Mouse (Mus musculus): ENCODE results near the gene Arhgap4. TPM values are rescaled to one million over a fixed set of nuclear protein-coding genes. Genes with fewer than 3 reads are reported as not detected.
A peak's percentile ranks its signal among the peaks of the same experiment; 100 is the strongest.

The Arhgap4 gene
- polyA plus RNA-seq (2015; fragmentation: Nextera tagmentation; extraction: Ambion mirVana), result 3.0 and 3.9 TPM in 2 replicates

DNA sequence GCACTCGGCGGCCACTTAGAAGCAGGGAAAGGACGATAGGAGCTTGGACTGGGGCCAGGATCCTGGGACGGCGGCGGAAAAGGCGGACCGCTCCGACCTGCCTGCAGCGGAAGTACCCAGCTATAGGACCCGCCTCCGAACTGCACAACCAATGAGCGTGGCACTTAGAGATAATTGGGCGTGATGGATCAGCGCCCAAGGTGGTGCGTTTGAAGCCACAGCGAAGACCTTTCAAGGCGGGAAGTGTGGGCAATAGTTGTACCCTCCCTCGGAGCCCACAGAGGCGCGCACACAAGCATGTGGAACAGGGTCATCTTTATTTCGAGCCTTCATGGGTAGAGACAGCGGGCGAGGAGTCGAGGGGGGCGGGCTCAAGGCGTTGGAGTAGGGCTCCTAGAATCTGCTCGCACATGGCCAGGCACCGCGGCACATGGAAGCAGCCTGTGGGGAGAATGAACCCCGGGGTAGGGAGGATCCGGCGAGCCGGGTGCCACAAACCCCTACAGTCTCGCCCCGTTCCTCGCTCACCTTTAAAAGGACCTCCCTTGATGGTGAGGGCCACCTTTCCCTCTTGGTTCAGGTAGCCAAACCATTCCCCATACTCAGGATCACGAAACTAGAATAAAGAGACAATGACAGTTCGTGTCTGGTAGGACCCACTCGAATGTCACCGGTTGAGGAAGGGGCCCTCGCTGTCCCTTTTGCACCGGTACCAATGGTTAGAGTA, at the start of gene Arhgap4, which contains the start of gene Naa10:
Arhgap4 (minus strand) TSS at position 48 of the 727 bp plus-strand sequence.
Naa10 (minus strand) TSS at position 122 of the 727 bp plus-strand sequence.
- Histone ChIP-seq H3K4me1 (0 out of 2 replicates have a peak, but pooled peaks cover 4% of the 10 kb centered on the region), H3K9me3 (no peaks in the 10 kb centered on the region), H3K27ac (peak within 1 kb of the TSS; percentile 55; the same call in 1 of the 2 replicates), H3K36me3 (peaks cover 19% of the 10 kb centered on the region), H3K4me3 (peak within 1 kb of the TSS; percentile 57), H3K27me3 (no peaks in the 10 kb centered on the region), H3K9ac (peak within 1 kb of the TSS; percentile 70), H3K4me2 (replicated peaks) (peak within 1 kb of the TSS; percentile 72)
- 12% methylated on average over 42 of the region's 43 CpGs for WGBS
- peak; percentile 96 for ATAC-seq (ENCODE audit: low FRiP score, low read depth)

GRCm38 (mm10) chrX:73970781-73971180, 49.1 kb upstream of the Arhgap4 start:
- no peaks in the 10 kb centered on the region for H3K4me1 ChIP-seq
- H3K4me2 ChIP-seq (replicated peaks), result no peak overlapping the region
- no peaks in the 10 kb centered on the region for H3K36me3 ChIP-seq
- no peak for ATAC-seq (ENCODE audit: low FRiP score, low read depth)
- H3K4me3 ChIP-seq, result no peak overlapping the region
- no peak overlapping the region for H3K9ac ChIP-seq
- H3K27me3 ChIP-seq, result peaks cover 10% of the 10 kb centered on the region; the same call in 1 of the 2 replicates
- no peaks in the 10 kb centered on the region for H3K9me3 ChIP-seq
- no peak overlapping the region for H3K27ac ChIP-seq

- ATAC-seq (ENCODE audit: low FRiP score, low read depth), result no peak
- WGBS, result 88% methylated on average over 2 of the region's 2 CpGs
- Histone ChIP-seq H3K27ac (no peak overlapping the region), H3K4me2 (replicated peaks) (no peak overlapping the region), H3K36me3 (no peaks in the 10 kb centered on the region), H3K27me3 (peaks cover 10% of the 10 kb centered on the region; the same call in 1 of the 2 replicates), H3K9ac (no peak overlapping the region), H3K4me1 (no peaks in the 10 kb centered on the region), H3K4me3 (no peak overlapping the region), H3K9me3 (no peaks in the 10 kb centered on the region)
Measured at GRCm38 (mm10) chrX:73969729-73970128, 48.1 kb upstream of the Arhgap4 start.

DNA sequence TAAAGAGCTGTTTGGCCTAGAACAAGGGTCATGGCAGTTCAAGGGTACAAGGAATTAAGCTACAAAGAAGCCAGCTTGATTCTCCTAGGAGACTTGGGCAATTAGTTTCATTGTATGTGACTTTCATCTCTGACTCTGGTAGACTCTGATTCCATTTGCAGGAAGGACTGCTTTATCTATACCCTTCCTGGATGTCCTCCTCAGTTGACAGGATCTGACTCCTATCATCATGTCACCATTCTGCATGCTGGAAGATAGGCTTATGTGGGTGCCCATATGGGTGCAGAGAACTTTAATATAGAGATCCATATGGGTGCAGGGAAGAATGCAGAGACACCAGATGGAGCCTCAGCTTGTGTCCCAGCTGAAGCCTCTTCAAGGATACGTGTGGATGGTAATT, 47.5 kb upstream of the Arhgap4 start:
- Histone ChIP-seq H3K9ac (no peak overlapping the region), H3K4me2 (replicated peaks) (no peak overlapping the region), H3K27ac (no peak overlapping the region), H3K4me3 (no peak overlapping the region), H3K36me3 (no peaks in the 10 kb centered on the region), H3K9me3 (no peaks in the 10 kb centered on the region), H3K4me1 (peaks cover 4% of the 10 kb centered on the region), H3K27me3 (peaks cover 10% of the 10 kb centered on the region; the same call in 1 of the 2 replicates)
- no peak for ATAC-seq (ENCODE audit: low FRiP score, low read depth)
- WGBS, result 71% methylated on average over 1 of the region's 1 CpGs

GRCm38 (mm10) chrX:73967177-73968075, 45.8 kb upstream of the Arhgap4 start:
- Histone ChIP-seq H3K27me3 (peaks cover 13% of the 10 kb centered on the region; the same call in 1 of the 2 replicates), H3K4me1 (peaks cover 19% of the 10 kb centered on the region), H3K9me3 (no peaks in the 10 kb centered on the region), H3K36me3 (no peaks in the 10 kb centered on the region), H3K4me2 (replicated peaks) (peak overlapping the region; percentile 77), H3K4me3 (peak overlapping the region; percentile 73), H3K9ac (peak overlapping the region; percentile 74), H3K27ac (peak overlapping the region; percentile 99)
- ATAC-seq (ENCODE audit: low FRiP score, low read depth), result peak; percentile 90
- 12% methylated on average over 59 of the region's 60 CpGs for WGBS

DNA sequence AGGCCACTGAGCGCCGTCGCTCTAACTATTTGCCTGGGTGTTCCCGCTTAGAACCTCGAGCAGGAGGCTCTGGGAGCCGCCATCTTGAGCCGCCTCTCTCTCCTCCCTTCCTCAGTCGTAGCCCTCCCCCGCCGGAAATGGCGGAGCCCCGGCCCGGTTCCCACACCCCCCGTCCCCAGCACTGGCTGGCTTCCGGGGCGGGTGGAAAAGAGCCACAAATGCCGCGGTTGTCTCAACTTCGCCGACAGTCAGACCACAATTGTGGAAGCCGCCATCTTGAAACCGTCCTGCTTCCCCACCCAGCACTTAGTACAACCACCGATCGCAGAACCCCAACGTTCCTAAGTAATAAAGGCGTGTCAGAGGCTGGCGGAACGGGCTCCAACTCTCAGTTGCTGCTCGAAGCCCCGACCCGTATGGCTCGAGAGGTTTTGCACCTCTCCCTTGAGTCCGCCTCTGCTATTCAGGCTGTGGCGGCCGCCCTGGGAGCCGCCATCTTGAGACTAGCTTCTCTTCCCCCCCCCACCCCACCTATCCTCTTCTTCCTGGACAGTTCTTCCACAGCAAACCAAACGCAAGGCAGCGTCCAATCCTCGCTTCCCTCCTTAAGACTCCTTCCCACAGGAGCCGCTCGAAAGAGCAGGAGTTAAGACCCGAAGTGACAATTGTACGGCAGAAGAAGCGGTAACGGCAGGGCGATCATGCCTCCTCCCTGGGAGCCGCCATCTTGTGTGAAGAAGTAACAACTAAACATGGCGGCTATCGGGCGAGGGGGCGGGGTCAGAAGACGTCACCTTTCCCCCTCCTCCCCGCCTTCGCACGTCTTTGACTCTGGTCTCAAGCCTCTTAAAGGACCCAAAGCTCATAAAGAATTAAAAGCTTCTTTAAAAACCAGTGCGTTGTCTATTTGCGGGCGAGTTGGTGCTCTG, 44.8 kb upstream of the Arhgap4 start, which contains the start of gene Hcfc1:
Hcfc1 (minus strand) TSS at position 110 of the 929 bp plus-strand sequence.
- 15% methylated on average over 57 of the region's 58 CpGs for WGBS
- no peaks in the 10 kb centered on the region for H3K36me3 ChIP-seq
- peak within 1 kb of the TSS; percentile 77 for H3K4me2 ChIP-seq (replicated peaks)
- peak within 1 kb of the TSS; percentile 73 for H3K4me3 ChIP-seq
- peak; percentile 81 for ATAC-seq (ENCODE audit: low FRiP score, low read depth)
- peaks cover 19% of the 10 kb centered on the region for H3K4me1 ChIP-seq
- H3K27me3 ChIP-seq, result peaks cover 13% of the 10 kb centered on the region; the same call in 1 of the 2 replicates
- H3K27ac ChIP-seq, result peak within 1 kb of the TSS; percentile 99
- H3K9me3 ChIP-seq, result no peaks in the 10 kb centered on the region
- peak within 1 kb of the TSS; percentile 74 for H3K9ac ChIP-seq

DNA sequence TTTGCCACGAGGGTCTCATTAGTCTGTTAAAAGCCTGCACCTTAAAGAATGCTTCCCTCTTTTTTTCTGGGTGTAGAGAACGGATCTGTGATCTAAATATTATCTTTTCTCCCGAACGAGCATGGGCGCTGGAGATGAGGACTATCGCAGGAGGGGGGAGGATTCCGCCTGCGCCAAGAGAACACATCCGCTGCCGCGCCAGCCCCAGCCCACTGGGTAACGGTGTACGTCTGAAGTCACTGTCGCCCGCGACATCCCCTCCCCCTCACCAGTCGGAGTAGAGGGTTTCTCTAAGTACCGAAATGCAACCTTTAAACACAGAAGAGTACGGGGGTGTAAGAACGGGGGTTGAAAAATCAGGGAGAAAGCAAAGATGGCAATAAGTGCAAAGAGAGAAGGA, 43.6 kb upstream of the Arhgap4 start:
- no peak for ATAC-seq (ENCODE audit: low FRiP score, low read depth)
- Histone ChIP-seq H3K36me3 (peaks cover 5% of the 10 kb centered on the region; the same call in 1 of the 2 replicates), H3K9ac (peak overlapping the region; percentile 74), H3K4me2 (replicated peaks) (peak overlapping the region; percentile 77), H3K9me3 (no peaks in the 10 kb centered on the region), H3K27ac (peak overlapping the region; percentile 99; the same call in 1 of the 2 replicates), H3K4me3 (peak overlapping the region; percentile 73), H3K27me3 (peaks cover 13% of the 10 kb centered on the region; the same call in 1 of the 2 replicates), H3K4me1 (peaks cover 19% of the 10 kb centered on the region)
- WGBS, result 20% methylated on average over 20 of the region's 20 CpGs

DNA sequence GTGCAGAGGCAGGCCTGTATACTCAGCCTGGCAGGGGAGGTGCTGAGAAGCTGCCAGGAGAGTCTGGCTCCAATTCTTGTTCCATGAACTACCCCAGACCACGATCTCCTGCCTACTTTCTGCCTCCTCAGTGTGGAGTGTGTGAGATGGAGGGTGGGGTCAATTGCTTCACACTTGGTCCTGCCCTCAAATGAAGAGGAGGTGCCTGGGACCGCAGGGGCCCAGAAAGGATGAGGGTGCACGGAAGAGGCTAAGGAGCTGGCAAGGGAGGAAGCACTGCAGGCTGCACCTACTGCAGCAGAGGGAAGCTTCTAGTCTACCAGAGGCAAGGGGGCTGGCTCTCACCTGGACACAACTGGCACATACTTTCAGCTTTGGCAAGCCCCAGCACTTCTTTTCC, 42.7 kb upstream of the Arhgap4 start:
- Histone ChIP-seq H3K4me2 (replicated peaks) (peak overlapping the region; percentile 77), H3K27me3 (peaks cover 13% of the 10 kb centered on the region; the same call in 1 of the 2 replicates), H3K4me3 (peak overlapping the region; percentile 73), H3K27ac (no peak overlapping the region), H3K9me3 (no peaks in the 10 kb centered on the region), H3K36me3 (peaks cover 13% of the 10 kb centered on the region; the same call in 1 of the 2 replicates), H3K4me1 (peaks cover 19% of the 10 kb centered on the region), H3K9ac (peak overlapping the region; percentile 74)
- ATAC-seq (ENCODE audit: low FRiP score, low read depth), result no peak
- 27% methylated on average over 3 of the region's 3 CpGs for WGBS

GRCm38 (mm10) chrX:73954988-73955387, 33.3 kb upstream of the Arhgap4 start:
- Histone ChIP-seq H3K4me2 (replicated peaks) (no peak overlapping the region), H3K27ac (no peak overlapping the region), H3K4me1 (no peaks in the 10 kb centered on the region), H3K27me3 (no peaks in the 10 kb centered on the region), H3K9me3 (no peaks in the 10 kb centered on the region), H3K9ac (no peak overlapping the region), H3K4me3 (no peak overlapping the region), H3K36me3 (peaks cover 91% of the 10 kb centered on the region)
- 91% methylated on average over 6 of the region's 6 CpGs for WGBS
- peak; percentile 24; the same call in 1 of the 2 replicates for ATAC-seq (ENCODE audit: low FRiP score, low read depth)

- H3K9ac ChIP-seq, result no peak overlapping the region
- H3K4me3 ChIP-seq, result no peak overlapping the region
- H3K4me1 ChIP-seq, result no peaks in the 10 kb centered on the region
- 87% methylated on average over 5 of the region's 5 CpGs for WGBS
- no peak overlapping the region for H3K27ac ChIP-seq
- H3K9me3 ChIP-seq, result no peaks in the 10 kb centered on the region
- ATAC-seq (ENCODE audit: low FRiP score, low read depth), result no peak
- peaks cover 91% of the 10 kb centered on the region for H3K36me3 ChIP-seq
- no peaks in the 10 kb centered on the region for H3K27me3 ChIP-seq
- H3K4me2 ChIP-seq (replicated peaks), result no peak overlapping the region
Measured at GRCm38 (mm10) chrX:73952603-73953002, 30.9 kb upstream of the Arhgap4 start.

GRCm38 (mm10) chrX:73949341-73949740, 27.7 kb upstream of the Arhgap4 start:
- WGBS, result 91% methylated on average over 10 of the region's 10 CpGs
- H3K36me3 ChIP-seq, result peaks cover 94% of the 10 kb centered on the region

More at GRCm38 (mm10) chrX:73949341-73949740, 27.7 kb upstream of the Arhgap4 start:
- Histone ChIP-seq H3K27me3 (no peaks in the 10 kb centered on the region), H3K4me1 (no peaks in the 10 kb centered on the region), H3K9ac (no peak overlapping the region), H3K4me2 (replicated peaks) (no peak overlapping the region), H3K27ac (no peak overlapping the region), H3K4me3 (no peak overlapping the region), H3K9me3 (no peaks in the 10 kb centered on the region)
- ATAC-seq (ENCODE audit: low FRiP score, low read depth), result no peak
